8 mouse cellular contexts compared by ENCODE assay signal in genomic region chr5:125709160-125709559, GRCm38 (mm10).
A peak's percentile ranks its signal among the peaks of the same experiment; 100 is the strongest.
DNase-seq lines count a peak whose midpoint lies in the region; ATAC-seq and TF ChIP-seq lines count a peak whose summit lies in the region.

No protein-coding gene starts in this region.

- no peak for TF ChIP-seq CTCF in thymus, adult 2 months (IDR thresholded peaks at IDR 0.05; ENCODE audit: borderline replicate concordance, control insufficient read depth, extremely low read depth, insufficient read depth, low read length, poor library complexity)
- TF ChIP-seq CTCF in testis, adult 2 months (IDR thresholded peaks at IDR 0.05; ENCODE audit: control insufficient read depth, insufficient read depth, insufficient replicate concordance, low read depth, low read length): peak; percentile 43; the same call in 1 of the 2 replicates

- no peak for TF ChIP-seq POLR2A in thymus, adult 2 months (IDR thresholded peaks at IDR 0.05; ENCODE audit: control insufficient read depth, extremely low read depth, insufficient read depth, low read length, poor library complexity)
- no peak for TF ChIP-seq POLR2A in testis, adult 2 months (IDR thresholded peaks at IDR 0.05; ENCODE audit: control insufficient read depth, low read depth, low read length)

- ATAC-seq in forebrain, embryonic 11.5 days (replicated peaks; ENCODE audit: low FRiP score): 0 out of 2 replicates have a peak, but pooled peaks have one; percentile 18
- ATAC-seq in forebrain, embryonic 13.5 days: no peak
- ATAC-seq in liver, embryonic 13.5 days (ENCODE audit: low read depth): no peak

- H3K9ac ChIP-seq in forebrain, embryonic 11.5 days (ENCODE audit: low read length): no peak overlapping the region
- no peak overlapping the region for H3K9ac ChIP-seq in forebrain, embryonic 13.5 days
- no peak overlapping the region for H3K9ac ChIP-seq in liver, embryonic 13.5 days

- no peak overlapping the region for H3K27ac ChIP-seq in forebrain, embryonic 11.5 days (ENCODE audit: low read depth, low read length)
- H3K27ac ChIP-seq in forebrain, embryonic 13.5 days: no peak overlapping the region
- H3K27ac ChIP-seq in thymus, adult 2 months (ENCODE audit: control insufficient read depth, insufficient read depth, low read length): no peak overlapping the region
- no peak overlapping the region for H3K27ac ChIP-seq in liver, embryonic 13.5 days
- H3K27ac ChIP-seq in testis, adult 2 months (ENCODE audit: control insufficient read depth, insufficient read depth, low read depth, low read length): no peak overlapping the region

- no peak overlapping the region for H3K4me2 ChIP-seq in forebrain, embryonic 11.5 days (ENCODE audit: low read depth, low read length, severe bottlenecking)
- no peak overlapping the region for H3K4me2 ChIP-seq in forebrain, embryonic 13.5 days
- no peak overlapping the region for H3K4me2 ChIP-seq in liver, embryonic 13.5 days

- no peaks in the 10 kb centered on the region for H3K36me3 ChIP-seq in forebrain, embryonic 11.5 days (ENCODE audit: control insufficient read depth, insufficient read depth, low read length)
- H3K36me3 ChIP-seq in forebrain, embryonic 13.5 days (ENCODE audit: poor library complexity, severe bottlenecking): no peaks in the 10 kb centered on the region
- no peaks in the 10 kb centered on the region for H3K36me3 ChIP-seq in thymus, adult 2 months (ENCODE audit: control insufficient read depth, insufficient read depth, low read length)
- no peaks in the 10 kb centered on the region for H3K36me3 ChIP-seq in liver, embryonic 13.5 days
- no peaks in the 10 kb centered on the region for H3K36me3 ChIP-seq in testis, adult 2 months (ENCODE audit: control insufficient read depth, insufficient read depth, low read length)

- H3K27me3 ChIP-seq in forebrain, embryonic 11.5 days (ENCODE audit: control insufficient read depth, insufficient read depth, low read length): no peaks in the 10 kb centered on the region
- H3K27me3 ChIP-seq in forebrain, embryonic 13.5 days: no peaks in the 10 kb centered on the region
- H3K27me3 ChIP-seq in thymus, adult 2 months (ENCODE audit: control insufficient read depth, insufficient read depth, low read length): no peaks in the 10 kb centered on the region
- H3K27me3 ChIP-seq in liver, embryonic 13.5 days: no peaks in the 10 kb centered on the region
- no peaks in the 10 kb centered on the region for H3K27me3 ChIP-seq in testis, adult 2 months (ENCODE audit: control insufficient read depth, insufficient read depth, low read length)

- H3K4me3 ChIP-seq in forebrain, embryonic 11.5 days (ENCODE audit: low read depth, low read length): no peak overlapping the region
- H3K4me3 ChIP-seq in forebrain, embryonic 13.5 days: no peak overlapping the region
- H3K4me3 ChIP-seq in thymus, adult 2 months (ENCODE audit: control insufficient read depth, insufficient read depth, low read length): no peak overlapping the region
- H3K4me3 ChIP-seq in liver, embryonic 13.5 days (replicated peaks): no peak overlapping the region
- H3K4me3 ChIP-seq in testis, adult 2 months (ENCODE audit: control insufficient read depth, low read depth, low read length): no peak overlapping the region

- WGBS in forebrain, embryonic 11.5 days: 2% methylated on average over 3 of the region's 3 CpGs
- 6% methylated on average over 3 of the region's 3 CpGs for WGBS in forebrain, embryonic 13.5 days
- WGBS in thymus, adult 2 months: 0% methylated on average over 3 of the region's 3 CpGs
- 1% methylated on average over 3 of the region's 3 CpGs for WGBS in liver, embryonic 13.5 days (ENCODE audit: insufficient replicate concordance)

- H3K4me1 ChIP-seq in forebrain, embryonic 11.5 days (replicated peaks; ENCODE audit: control insufficient read depth, insufficient read depth, low read length): no peaks in the 10 kb centered on the region
- H3K4me1 ChIP-seq in forebrain, embryonic 13.5 days: 0 out of 2 replicates have a peak, but pooled peaks cover 6% of the 10 kb centered on the region
- H3K4me1 ChIP-seq in thymus, adult 2 months (replicated peaks; ENCODE audit: control insufficient read depth, insufficient read depth, low read length): no peaks in the 10 kb centered on the region
- no peaks in the 10 kb centered on the region for H3K4me1 ChIP-seq in liver, embryonic 13.5 days (replicated peaks)
- H3K4me1 ChIP-seq in testis, adult 2 months (ENCODE audit: control insufficient read depth, insufficient read depth, low read length): no peaks in the 10 kb centered on the region; the same call in 1 of the 2 replicates

- H3K9me3 ChIP-seq in forebrain, embryonic 11.5 days (ENCODE audit: control insufficient read depth, low read length): no peaks in the 10 kb centered on the region
- H3K9me3 ChIP-seq in forebrain, embryonic 13.5 days (replicated peaks): no peaks in the 10 kb centered on the region
- peaks cover 33% of the 10 kb centered on the region for H3K9me3 ChIP-seq in liver, embryonic 13.5 days (replicated peaks)

- DNase-seq in forebrain, embryonic 11.5 days (ENCODE audit: low spot score): peak; percentile 83
- DNase-seq in thymus, adult 2 months: peak; percentile 11
- DNase-seq in thymus, postnatal 25 days: no peak
- peak; percentile 63 to 73 for DNase-seq in cerebellum, postnatal 4 days (ENCODE audit: low spot score in 2 of 2)
- peak; percentile 28 to 68 for DNase-seq in kidney, adult 8-10 months
- DNase-seq in liver, embryonic 13.5 days: peak; percentile 1
